Mouse (Mus musculus) lung, postnatal 14 days (tissue): Measurements from ENCODE around the gene Lrrc8e.
A peak's percentile ranks its signal among the peaks of the same experiment; 100 is the strongest.

ENCODE experiments used
- DNase-seq: peaks from one replicate; pipeline ENCODE4 v3.0.0; 2021

The Lrrc8e gene

DNA sequence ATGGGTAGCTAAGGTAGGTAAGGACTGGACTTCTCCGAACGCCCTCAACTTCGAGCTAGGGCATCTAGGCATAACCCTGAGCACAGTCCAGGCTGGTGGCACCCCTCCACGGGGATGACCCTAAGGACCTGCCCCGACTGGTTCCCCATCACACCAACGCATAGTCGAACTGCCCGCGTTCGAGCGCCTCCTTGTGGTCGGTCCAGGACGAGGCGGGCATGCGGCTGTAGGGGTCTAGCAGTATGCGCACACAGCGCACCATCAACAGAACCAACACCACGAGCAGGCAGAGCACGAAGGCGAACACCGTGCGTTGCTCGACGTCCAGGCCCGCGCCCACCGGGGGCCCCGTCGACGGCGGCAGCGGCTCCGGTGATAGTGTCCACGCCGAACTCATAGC is 31.6 kb downstream of the Lrrc8e start:
- peak; percentile 83 for DNase-seq

GRCm38 (mm10) chr8:4258678-4259077 is 32.1 kb downstream of the Lrrc8e start:
- DNase-seq = no peak

DNA sequence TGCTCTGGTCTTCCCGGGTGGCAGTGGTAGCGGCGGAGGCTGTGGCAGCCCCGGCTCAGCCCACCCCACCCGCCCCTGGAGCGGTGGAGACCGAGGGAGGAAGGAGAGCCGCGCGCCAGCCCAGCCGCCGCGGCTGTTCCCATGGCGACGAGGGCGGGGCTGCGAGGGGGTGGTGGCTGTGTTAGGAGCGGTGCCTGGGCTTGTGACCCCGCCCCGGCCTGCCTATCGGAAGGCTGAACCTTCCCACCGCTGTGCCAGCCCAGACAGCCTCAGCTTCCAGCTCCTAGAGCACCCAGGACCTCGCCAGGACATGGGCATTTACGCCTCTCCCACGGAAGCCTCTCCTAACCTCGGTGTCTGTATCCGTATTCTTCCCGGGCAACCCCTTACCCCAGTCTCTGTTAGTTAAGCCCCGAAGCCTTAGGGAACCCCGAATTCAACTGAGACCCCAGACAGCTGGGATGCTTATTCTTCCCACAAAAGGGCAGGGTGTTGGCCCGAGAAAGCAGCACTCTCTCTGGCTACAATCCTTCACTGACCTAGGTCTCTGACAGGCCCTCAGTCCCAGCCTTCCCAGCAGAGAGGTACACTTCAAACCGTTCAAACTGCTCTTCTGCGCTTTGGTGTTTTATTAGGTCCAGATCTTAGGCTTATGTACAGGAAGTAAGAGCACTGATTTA is 32.6 kb downstream of the Lrrc8e start, which contains the start of gene Ctxn1:
Gene Ctxn1, minus strand, starts transcription at position 150 of the 680 bp plus-strand sequence.
- DNase-seq = peak; percentile 98

DNA sequence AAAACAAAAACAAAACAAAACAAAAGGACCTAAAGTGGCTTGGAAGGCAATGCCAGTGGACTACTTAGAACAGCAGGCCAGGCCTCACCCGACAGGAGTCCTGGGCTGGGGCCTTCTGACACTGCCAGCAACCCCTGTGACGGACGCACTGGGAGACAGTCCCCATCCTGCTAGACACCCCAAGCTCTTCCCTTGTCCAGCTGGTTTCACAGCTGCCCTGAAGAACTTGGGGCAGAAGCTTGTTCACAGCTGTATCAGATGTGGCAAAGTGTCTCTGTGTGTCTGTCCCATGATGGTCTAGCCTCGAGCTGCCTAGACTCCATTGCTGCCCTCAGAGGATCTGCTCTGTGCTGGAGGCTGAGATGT is 33.2 kb downstream of the Lrrc8e start:
- DNase-seq = no peak

DNA sequence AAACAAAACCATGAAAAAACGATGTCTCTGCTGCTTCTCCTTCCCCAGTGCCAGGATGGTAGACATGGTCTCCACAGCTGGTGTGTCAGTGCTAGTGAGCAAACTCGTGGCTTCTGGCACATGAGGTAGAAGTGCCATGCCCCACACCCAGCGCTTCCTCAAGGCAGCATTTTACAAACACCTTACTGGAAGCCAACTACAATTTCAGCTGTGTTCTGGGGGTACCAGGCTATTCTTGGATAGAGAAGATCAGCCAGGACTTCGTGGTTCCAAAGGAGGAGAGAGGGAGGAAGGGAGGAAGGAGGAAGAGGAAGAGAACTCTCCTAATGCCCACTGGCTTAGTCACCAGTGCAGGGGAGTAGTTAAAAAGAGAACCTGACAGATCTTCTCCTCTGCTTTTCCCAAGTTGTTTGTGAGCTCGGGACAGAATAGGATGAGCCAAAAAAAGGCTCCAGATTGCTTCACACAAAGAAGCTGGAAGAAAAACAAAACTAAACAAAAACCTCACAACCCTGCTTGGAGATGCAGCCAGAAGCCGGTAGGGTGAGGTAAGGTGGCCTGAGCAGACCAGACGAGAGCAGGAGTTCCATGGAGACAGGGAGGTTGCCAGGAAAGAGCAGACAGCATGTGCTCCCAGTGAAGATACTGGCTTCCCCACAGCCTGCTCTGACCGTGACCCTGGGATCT is 36.6 kb downstream of the Lrrc8e start:
- no peak for DNase-seq

DNA sequence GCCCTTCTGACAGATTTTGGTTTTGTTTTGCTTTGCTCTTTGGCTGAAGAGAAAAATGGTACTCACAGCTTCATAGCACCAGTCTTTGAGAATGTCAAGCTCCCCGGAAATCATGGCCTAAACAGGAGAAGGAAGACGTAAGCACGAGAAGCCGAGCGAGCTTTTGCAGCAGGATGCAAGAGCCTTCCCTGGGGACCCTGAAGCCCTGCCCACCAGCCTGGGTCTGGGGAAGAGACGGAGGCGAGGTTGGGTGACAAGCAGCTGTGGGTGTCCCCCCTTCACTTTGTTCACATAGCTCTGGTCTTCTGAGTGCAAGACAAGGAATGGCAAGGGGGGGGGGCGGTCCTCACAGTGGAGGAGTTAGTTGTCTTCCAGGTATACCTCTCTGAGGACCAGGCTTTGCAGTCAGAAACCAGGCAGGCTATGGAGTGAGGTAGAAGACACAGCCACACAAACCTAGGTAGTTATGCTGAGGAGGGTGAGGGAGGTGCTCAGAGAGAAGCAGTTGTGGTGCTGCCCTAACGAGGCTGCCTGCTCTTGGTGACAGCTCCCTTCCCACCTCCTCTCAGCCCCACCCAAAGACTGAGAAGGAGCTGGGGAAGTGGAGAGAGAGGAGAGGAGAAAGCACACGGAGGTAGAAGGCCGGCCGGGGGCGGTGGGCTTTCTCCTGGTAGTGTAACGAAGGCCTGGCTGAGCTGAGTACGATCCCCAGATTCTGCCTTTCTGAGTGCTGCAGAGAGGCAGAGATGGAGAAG is 38.7 kb downstream of the Lrrc8e start:
- no peak for DNase-seq

- DNase-seq = no peak
Observed at GRCm38 (mm10) chr8:4267627-4268026, 41.0 kb downstream of the Lrrc8e start.

DNA sequence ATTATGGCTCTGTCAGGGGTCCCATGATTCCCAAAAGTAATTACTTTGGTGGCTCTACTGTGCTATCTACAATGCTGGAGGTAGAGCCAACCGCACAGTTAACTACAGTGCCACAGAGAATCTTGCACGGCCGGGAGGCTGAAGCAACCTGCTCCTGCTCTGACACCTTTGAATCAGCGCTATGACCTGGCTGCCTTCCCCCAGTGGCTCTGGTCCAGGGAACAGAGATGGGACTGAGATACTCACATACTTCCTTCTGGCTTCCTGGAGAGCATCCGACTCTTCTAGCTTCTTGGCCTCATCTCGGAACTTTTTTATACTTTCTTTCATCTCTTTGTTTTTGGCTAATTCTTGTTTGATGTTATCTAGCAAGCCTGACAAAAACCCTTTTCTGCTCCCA is 43.0 kb downstream of the Lrrc8e start:
- no peak for DNase-seq

DNA sequence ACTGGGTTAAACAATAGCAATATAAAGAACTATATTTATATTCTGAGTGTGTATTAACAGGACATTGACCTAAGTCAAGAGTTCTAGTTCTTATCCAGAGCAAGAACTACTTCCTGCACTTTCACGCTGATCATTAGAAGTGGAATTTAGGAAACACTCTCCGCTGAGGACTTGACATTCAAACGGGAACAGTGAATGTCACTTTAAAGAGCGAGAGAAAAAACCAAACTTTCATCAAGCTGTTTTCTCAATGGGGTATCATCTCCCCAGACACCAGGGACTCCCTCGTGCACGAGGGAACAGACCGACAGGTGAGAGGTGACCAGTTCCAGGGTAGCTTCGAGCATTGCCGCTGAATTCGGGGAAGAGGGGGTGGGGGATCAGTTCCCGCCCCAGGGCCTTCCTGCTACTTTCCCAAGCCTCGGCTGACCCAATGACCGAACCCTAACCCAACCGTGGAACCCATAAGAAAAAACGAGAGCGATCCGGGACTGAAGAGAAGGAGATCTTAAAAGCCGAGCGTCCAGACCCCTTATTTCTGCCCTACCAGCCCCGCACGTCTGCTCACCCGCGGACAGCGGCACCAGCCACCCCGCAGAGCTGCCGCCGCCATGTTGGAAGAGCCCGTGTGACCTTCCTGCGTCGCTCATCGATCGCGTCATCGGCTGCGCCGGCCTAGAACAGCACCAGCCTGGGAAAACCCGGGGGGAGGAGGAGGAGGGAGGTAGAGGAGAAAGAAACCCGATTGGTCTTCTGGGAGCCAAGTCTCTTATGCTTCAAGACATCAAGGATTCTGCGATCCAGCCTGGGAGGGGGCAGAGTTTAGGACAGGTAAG is 48.9 kb downstream of the Lrrc8e start, which contains the start of gene Timm44:
Gene Timm44, minus strand, starts transcription at position 639 of the 836 bp plus-strand sequence.
- DNase-seq = peak; percentile 93

DNA sequence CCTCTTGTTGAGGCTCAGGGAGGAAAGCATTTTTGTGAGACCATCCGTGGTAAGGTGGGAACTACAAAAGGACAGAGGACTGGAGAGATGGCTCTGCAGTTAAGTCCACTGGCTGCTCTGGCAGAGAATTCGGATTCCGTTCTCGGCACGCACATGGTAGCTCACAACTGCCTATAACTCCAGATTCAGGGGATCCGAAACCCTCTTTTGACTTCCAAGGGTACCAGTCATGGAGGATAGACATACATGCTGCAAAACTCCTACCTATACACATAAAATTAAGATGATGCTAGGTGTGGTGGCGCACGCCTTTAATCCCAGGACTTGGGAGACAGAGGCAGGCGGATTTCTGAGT is 49.5 kb downstream of the Lrrc8e start:
- no peak for DNase-seq
